Mouse (Mus musculus): Measurements from ENCODE around the gene B4galt3. TPM values are rescaled to one million over a fixed set of nuclear protein-coding genes. Genes with fewer than 3 reads are reported as not detected.
A peak's percentile ranks its signal among the peaks of the same experiment; 100 is the strongest.

B4galt3 gene
- 63.5 and 69.5 TPM in 2 replicates for polyA plus RNA-seq (2016; fragmentation: Nextera tagmentation; extraction: Ambion mirVana)

- peaks cover 25% of the 10 kb centered on the region for H3K4me1 ChIP-seq
- WGBS, result 4% methylated on average over 36 of the region's 36 CpGs
- peak; percentile 94 for DNase-seq (ENCODE audit: low spot score)
- H3K4me3 ChIP-seq, result peak within 1 kb of the TSS; percentile 86
- peak within 1 kb of the TSS; percentile 84 for H3K27ac ChIP-seq (replicated peaks)
- no peaks in the 10 kb centered on the region for H3K9me3 ChIP-seq (replicated peaks)
- no peaks in the 10 kb centered on the region for H3K27me3 ChIP-seq (ENCODE audit: low read depth, poor library complexity, severe bottlenecking)
- H3K36me3 ChIP-seq, result peaks cover 35% of the 10 kb centered on the region
These were observed at the start of gene B4galt3 for GRCm38 (mm10) chr1:171269848-171270572. Gene B4galt3, plus strand, starts transcription at chr1:171270328.

GRCm38 (mm10) chr1:171220871-171221270 is 49.3 kb upstream of the B4galt3 start:
- Histone ChIP-seq H3K4me3 (peak overlapping the region; percentile 66), H3K4me1 (peaks cover 19% of the 10 kb centered on the region), H3K27ac (replicated peaks) (no peak overlapping the region), H3K36me3 (peaks cover 29% of the 10 kb centered on the region), H3K9me3 (replicated peaks) (no peaks in the 10 kb centered on the region), H3K27me3 (ENCODE audit: low read depth, poor library complexity, severe bottlenecking) (no peaks in the 10 kb centered on the region)
- peak; percentile 88 for DNase-seq (ENCODE audit: low spot score)
- WGBS, result 11% methylated on average over 10 of the region's 10 CpGs

GRCm38 (mm10) chr1:171221281-171222193 is 48.6 kb upstream of the B4galt3 start:
- H3K4me1 ChIP-seq, result peaks cover 21% of the 10 kb centered on the region
- H3K36me3 ChIP-seq, result peaks cover 29% of the 10 kb centered on the region
- 9% methylated on average over 22 of the region's 22 CpGs for WGBS
- H3K27me3 ChIP-seq (ENCODE audit: low read depth, poor library complexity, severe bottlenecking), result no peaks in the 10 kb centered on the region
- DNase-seq (ENCODE audit: low spot score), result peak; percentile 28
- H3K9me3 ChIP-seq (replicated peaks), result no peaks in the 10 kb centered on the region
- H3K27ac ChIP-seq (replicated peaks), result peak overlapping the region; percentile 85
- peak overlapping the region; percentile 66 for H3K4me3 ChIP-seq

GRCm38 (mm10) chr1:171222238-171223155 is 47.6 kb upstream of the B4galt3 start, which contains the start of gene Tomm40l:
Gene Tomm40l, minus strand, starts transcription at chr1:171222514.
- peaks cover 22% of the 10 kb centered on the region for H3K4me1 ChIP-seq
- peak within 1 kb of the TSS; percentile 85 for H3K27ac ChIP-seq (replicated peaks)
- peak; percentile 93 for DNase-seq (ENCODE audit: low spot score)
- no peaks in the 10 kb centered on the region for H3K9me3 ChIP-seq (replicated peaks)
- peak within 1 kb of the TSS; percentile 66 for H3K4me3 ChIP-seq
- H3K36me3 ChIP-seq, result peaks cover 27% of the 10 kb centered on the region
- no peaks in the 10 kb centered on the region for H3K27me3 ChIP-seq (ENCODE audit: low read depth, poor library complexity, severe bottlenecking)
- WGBS, result 4% methylated on average over 28 of the region's 28 CpGs

GRCm38 (mm10) chr1:171223168-171223567 is 47.0 kb upstream of the B4galt3 start:
- peak overlapping the region; percentile 85 for H3K27ac ChIP-seq (replicated peaks)
- H3K9me3 ChIP-seq (replicated peaks), result no peaks in the 10 kb centered on the region
- peaks cover 24% of the 10 kb centered on the region for H3K36me3 ChIP-seq
- peak overlapping the region; percentile 66 for H3K4me3 ChIP-seq
- peaks cover 22% of the 10 kb centered on the region for H3K4me1 ChIP-seq
- no peak for DNase-seq (ENCODE audit: low spot score)
- 85% methylated on average over 6 of the region's 6 CpGs for WGBS
- no peaks in the 10 kb centered on the region for H3K27me3 ChIP-seq (ENCODE audit: low read depth, poor library complexity, severe bottlenecking)

GRCm38 (mm10) chr1:171223796-171224195 is 46.3 kb upstream of the B4galt3 start:
- H3K27me3 ChIP-seq (ENCODE audit: low read depth, poor library complexity, severe bottlenecking), result no peaks in the 10 kb centered on the region
- WGBS, result 88% methylated on average over 2 of the region's 2 CpGs
- H3K27ac ChIP-seq (replicated peaks), result no peak overlapping the region
- peaks cover 18% of the 10 kb centered on the region for H3K36me3 ChIP-seq
- no peak overlapping the region for H3K4me3 ChIP-seq
- peaks cover 26% of the 10 kb centered on the region for H3K4me1 ChIP-seq
- H3K9me3 ChIP-seq (replicated peaks), result no peaks in the 10 kb centered on the region
- no peak for DNase-seq (ENCODE audit: low spot score)

- no peak within 1 kb of the TSS for H3K4me3 ChIP-seq
- peaks cover 8% of the 10 kb centered on the region for H3K36me3 ChIP-seq
- H3K9me3 ChIP-seq (replicated peaks), result no peaks in the 10 kb centered on the region
- H3K4me1 ChIP-seq, result peaks cover 35% of the 10 kb centered on the region
- no peaks in the 10 kb centered on the region for H3K27me3 ChIP-seq (ENCODE audit: low read depth, poor library complexity, severe bottlenecking)
- no peak within 1 kb of the TSS for H3K27ac ChIP-seq (replicated peaks)
- 87% methylated on average over 5 of the region's 5 CpGs for WGBS
- DNase-seq (ENCODE audit: low spot score), result no peak
These were observed 45.3 kb upstream of the B4galt3 start, which contains the start of gene Apoa2 for GRCm38 (mm10) chr1:171224857-171225256. Gene Apoa2, plus strand, starts transcription at chr1:171225054.

GRCm38 (mm10) chr1:171226780-171227179 is 43.3 kb upstream of the B4galt3 start:
- H3K9me3 ChIP-seq (replicated peaks), result no peaks in the 10 kb centered on the region
- H3K4me1 ChIP-seq, result peaks cover 38% of the 10 kb centered on the region
- H3K27me3 ChIP-seq (ENCODE audit: low read depth, poor library complexity, severe bottlenecking), result no peaks in the 10 kb centered on the region
- WGBS, result 46% methylated on average over 4 of the region's 4 CpGs
- DNase-seq (ENCODE audit: low spot score), result no peak
- no peak overlapping the region for H3K27ac ChIP-seq (replicated peaks)
- no peaks in the 10 kb centered on the region for H3K36me3 ChIP-seq
- no peak overlapping the region for H3K4me3 ChIP-seq

GRCm38 (mm10) chr1:171227879-171228278 is 42.2 kb upstream of the B4galt3 start:
- Histone ChIP-seq H3K4me1 (peaks cover 33% of the 10 kb centered on the region), H3K4me3 (no peak overlapping the region), H3K27ac (replicated peaks) (no peak overlapping the region), H3K9me3 (replicated peaks) (no peaks in the 10 kb centered on the region), H3K36me3 (no peaks in the 10 kb centered on the region), H3K27me3 (ENCODE audit: low read depth, poor library complexity, severe bottlenecking) (no peaks in the 10 kb centered on the region)
- no peak for DNase-seq (ENCODE audit: low spot score)
- 85% methylated on average over 1 of the region's 1 CpGs for WGBS

GRCm38 (mm10) chr1:171229750-171230149 is 40.4 kb upstream of the B4galt3 start:
- peak overlapping the region; percentile 59 for H3K27ac ChIP-seq (replicated peaks)
- DNase-seq (ENCODE audit: low spot score), result no peak
- no peak overlapping the region for H3K4me3 ChIP-seq
- H3K27me3 ChIP-seq (ENCODE audit: low read depth, poor library complexity, severe bottlenecking), result no peaks in the 10 kb centered on the region
- WGBS, result 41% methylated on average over 6 of the region's 6 CpGs
- peaks cover 15% of the 10 kb centered on the region for H3K36me3 ChIP-seq
- H3K4me1 ChIP-seq, result peaks cover 31% of the 10 kb centered on the region
- H3K9me3 ChIP-seq (replicated peaks), result no peaks in the 10 kb centered on the region

GRCm38 (mm10) chr1:171230215-171230614 is 39.9 kb upstream of the B4galt3 start:
- H3K4me1 ChIP-seq, result peaks cover 31% of the 10 kb centered on the region
- H3K27ac ChIP-seq (replicated peaks), result peak overlapping the region; percentile 59
- no peaks in the 10 kb centered on the region for H3K9me3 ChIP-seq (replicated peaks)
- no peak for DNase-seq (ENCODE audit: low spot score)
- no peaks in the 10 kb centered on the region for H3K27me3 ChIP-seq (ENCODE audit: low read depth, poor library complexity, severe bottlenecking)
- H3K36me3 ChIP-seq, result peaks cover 20% of the 10 kb centered on the region
- H3K4me3 ChIP-seq, result no peak overlapping the region
- WGBS, result 53% methylated on average over 3 of the region's 3 CpGs

GRCm38 (mm10) chr1:171231844-171232243 is 38.3 kb upstream of the B4galt3 start:
- 73% methylated on average over 4 of the region's 4 CpGs for WGBS
- H3K27ac ChIP-seq (replicated peaks), result no peak overlapping the region
- H3K9me3 ChIP-seq (replicated peaks), result no peaks in the 10 kb centered on the region
- no peak for DNase-seq (ENCODE audit: low spot score)
- H3K36me3 ChIP-seq, result peaks cover 36% of the 10 kb centered on the region
- peaks cover 29% of the 10 kb centered on the region for H3K4me1 ChIP-seq
- H3K4me3 ChIP-seq, result no peak overlapping the region
- no peaks in the 10 kb centered on the region for H3K27me3 ChIP-seq (ENCODE audit: low read depth, poor library complexity, severe bottlenecking)
